Mouse (Mus musculus): Measurements from ENCODE around the gene Nrcam.

Nrcam gene

DNA sequence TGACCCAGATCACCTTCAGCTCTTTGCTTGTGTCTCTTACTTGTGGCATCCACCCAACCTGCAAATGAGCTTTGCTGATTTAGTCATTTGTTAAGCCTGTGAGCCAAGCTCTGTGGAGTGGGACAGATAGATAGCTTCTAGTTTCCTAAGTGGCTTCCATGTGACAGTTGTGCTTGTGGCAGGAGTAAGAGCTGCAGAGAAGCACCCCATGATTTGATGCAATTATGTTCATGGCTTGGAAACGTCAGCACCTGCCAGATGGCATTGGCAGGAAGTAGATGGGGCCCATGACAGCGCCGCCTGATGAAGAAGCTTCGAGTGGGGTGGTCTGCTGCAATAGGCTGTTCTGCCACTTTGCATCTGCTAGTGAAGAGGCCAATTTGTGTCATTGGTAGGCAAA is 186.4 kb downstream of the Nrcam start:
- DNase-seq (ENCODE audit: low read depth), result no peak

DNA sequence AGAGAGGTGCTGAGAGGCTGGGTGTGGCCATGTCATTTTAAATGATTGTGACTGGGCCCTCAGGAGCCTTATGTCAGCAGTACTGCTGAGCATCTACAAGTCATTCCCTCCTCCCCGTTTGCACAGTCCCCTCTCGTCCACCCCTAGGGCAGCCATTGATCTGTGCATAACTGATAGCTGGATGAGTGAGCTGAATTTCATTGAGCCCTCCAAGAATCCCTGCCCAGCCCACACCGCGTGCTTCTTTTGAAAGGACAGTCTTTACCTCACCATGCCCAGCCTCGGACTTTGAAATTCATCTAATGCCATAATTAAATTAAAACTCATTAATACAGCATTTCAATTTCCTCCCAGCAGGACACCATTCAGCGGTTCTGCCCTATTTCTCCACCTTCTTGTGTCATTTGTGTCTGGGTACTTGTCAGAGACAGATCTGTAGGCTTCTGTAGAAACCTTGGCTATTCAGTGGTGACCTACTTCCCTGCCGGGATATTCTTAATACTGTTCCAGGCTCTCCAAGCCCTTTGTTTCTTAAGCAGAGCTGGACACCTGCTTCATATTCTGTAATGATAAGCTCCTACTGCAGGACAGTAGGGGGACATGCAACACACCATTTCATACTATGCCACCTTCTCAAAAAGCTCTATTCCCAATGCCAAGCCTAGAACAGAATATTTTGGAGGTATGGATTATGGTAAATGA is 190.9 kb downstream of the Nrcam start:
- DNase-seq (ENCODE audit: low read depth), result no peak

DNA sequence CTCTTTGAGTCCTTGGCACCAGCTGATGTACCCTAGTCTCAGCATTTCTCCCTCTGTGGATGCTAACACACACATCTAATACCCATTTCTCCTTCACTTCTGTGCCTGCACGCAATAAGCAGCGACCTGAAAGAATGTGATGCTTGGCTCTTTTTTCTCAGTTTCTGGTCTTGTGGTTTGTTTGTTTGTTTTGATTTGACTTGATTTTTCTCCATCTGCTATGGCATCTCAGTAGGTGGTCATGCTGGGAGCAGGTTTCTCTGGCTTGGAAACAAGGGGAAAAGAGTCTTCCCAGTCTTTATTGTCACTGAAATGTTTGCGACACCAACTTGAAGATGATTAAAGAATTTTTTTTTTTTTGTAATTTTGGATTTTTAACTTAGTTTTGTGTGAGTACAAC is 192.8 kb downstream of the Nrcam start:
- no peak for DNase-seq (ENCODE audit: low read depth)

DNA sequence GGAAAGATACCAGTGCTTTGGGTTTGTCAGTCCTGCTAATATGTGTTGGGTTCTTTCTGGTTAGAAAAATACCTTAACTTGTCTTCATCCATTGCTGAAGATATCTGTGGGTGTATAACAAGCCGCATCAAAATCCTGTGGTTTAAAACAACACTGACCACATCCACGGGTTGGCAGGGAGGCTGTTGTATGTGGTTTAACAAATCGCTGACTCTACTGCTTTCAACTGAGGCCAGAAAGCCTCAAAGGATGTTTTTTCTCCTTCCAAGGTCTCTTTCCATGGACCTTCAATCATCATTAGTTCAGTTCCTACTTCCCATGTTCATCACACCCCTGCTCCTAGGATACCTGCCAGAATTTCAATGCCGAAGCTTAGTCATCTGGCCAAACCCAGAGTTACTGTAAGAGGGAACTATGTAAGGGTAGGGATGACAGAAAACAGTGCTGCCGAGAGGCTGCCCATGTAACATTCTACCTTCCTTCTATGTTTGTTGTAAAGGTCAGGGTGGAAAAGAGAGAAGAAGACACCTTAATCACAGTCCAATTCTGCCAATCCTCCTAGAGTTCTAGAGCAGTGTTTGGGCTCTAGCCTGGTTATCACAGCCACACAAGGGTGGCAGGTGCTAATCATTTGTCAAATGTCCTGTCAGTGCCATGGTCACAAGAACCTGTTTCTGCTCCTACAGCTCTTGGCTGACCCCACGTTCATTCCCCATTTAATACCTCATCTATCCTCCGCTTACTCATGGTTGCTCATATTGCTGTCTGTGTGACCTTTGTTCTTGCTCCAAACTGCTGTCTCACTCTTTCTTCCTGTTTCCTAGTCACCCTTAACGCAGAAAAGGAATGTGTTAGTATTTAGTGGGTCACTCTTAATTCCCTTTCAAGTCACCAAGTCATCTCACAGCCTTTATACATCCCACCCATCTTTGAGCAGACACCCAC is 196.2 kb downstream of the Nrcam start:
- peak; percentile 67 for DNase-seq (ENCODE audit: low read depth)

DNA sequence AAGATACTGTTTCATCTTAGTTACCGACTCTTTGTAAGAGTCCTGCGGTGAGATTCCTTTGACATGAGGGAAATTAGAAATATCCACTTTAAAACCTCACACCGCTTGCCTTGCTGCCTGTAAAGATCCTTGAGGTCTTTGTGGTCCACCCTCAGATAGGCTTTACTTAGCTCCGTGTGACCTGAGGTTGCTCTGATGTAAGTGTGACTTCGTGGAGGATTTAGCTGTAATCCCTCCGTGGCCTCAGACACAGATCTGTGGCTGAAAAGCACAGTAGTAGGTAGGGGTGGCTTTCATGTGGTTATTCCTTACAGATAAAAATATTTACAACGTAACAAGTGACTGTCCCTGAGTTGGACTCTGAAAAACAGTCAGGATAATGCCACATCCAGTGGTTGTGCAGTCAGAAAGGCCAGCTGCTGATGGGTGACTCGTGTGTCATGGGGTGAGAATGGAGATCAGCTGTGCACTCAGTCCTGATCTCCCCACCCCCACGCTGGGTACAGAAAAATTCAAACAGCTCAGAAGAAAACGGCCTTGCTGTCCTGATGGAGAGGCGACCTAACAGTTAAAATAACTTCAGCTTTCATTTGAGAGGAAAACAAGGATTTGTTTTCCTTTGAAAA is 199.8 kb downstream of the Nrcam start:
- no peak for DNase-seq (ENCODE audit: low read depth)

DNA sequence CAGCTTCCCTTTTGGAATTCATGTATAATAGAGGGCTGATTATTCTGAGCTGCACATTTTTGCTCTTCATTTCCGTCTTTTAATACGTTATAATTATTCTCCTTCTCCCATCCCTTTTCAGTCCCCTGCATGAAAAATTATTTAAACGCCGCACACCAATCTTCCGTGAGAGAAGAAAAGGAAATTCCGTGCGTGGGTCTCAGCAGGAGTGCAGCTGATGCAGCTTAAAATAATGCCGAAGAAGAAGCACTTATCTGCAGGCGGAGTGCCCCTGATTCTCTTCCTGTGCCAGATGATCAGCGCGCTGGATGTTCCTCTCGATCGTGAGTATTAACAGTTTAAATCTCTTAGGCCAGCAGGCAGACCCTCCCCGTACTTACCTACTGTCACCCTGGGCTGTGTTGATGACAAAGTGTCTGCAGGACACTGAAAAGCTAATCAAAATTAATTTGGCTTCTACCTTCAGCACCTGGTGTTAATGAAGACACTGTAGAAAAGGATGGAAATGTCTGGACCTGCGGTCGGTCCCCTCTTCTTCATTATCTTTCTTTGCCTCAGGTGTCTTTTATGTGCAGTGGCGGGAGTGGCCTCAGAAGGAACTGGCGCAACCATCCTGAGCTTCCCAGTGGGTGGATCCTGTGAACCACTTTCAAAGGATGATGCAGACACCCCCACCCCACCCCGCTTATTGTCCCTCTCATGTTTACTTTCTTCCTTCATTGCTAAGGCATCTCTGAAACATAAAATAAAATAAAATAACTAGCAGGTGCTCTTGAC is 203.8 kb downstream of the Nrcam start:
- no peak for DNase-seq (ENCODE audit: low read depth)

DNA sequence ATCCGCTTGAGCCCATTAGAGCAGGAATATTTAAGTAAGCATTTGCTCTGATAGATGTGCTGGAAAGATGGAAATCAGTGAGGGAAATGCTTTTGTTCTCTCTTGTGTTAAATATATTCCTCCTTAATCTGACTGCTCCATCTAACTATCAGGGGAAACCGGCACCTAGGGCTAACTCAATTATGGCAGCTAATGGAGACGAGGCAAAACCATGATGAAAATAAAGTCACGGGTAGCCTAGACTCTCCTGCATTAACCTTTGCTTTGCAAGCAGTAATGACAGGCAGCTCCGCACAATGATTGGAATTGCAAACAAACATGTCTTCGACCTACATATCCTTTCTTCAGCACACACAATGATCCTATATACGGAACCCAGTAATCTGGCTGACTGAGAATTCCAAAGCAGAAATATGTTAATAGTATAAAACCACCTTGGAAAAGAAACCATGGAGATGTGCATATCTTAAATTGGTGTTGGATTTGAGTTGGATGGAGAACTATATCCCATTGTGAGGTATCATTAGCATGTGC is 205.5 kb downstream of the Nrcam start:
- no peak for DNase-seq (ENCODE audit: low read depth)

DNA sequence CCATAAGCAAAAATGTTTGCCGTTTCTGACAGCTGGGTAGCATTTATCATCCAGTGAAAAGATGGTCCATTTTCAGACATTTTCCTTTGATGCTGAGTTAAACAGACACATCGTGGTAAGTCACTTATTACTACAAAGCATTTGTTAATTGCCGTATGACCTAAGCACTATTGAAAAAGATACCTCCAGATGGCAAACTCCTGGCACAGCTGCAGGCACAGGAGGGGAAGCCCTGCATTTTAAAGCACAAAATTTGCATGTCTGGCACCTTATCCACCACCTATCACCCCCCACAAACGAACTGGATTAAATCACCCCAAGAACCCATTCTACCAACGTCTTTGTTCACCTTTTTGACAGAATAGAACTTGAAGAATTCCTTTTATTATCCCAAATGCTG is 206.9 kb downstream of the Nrcam start:
- DNase-seq (ENCODE audit: low read depth), result no peak

DNA sequence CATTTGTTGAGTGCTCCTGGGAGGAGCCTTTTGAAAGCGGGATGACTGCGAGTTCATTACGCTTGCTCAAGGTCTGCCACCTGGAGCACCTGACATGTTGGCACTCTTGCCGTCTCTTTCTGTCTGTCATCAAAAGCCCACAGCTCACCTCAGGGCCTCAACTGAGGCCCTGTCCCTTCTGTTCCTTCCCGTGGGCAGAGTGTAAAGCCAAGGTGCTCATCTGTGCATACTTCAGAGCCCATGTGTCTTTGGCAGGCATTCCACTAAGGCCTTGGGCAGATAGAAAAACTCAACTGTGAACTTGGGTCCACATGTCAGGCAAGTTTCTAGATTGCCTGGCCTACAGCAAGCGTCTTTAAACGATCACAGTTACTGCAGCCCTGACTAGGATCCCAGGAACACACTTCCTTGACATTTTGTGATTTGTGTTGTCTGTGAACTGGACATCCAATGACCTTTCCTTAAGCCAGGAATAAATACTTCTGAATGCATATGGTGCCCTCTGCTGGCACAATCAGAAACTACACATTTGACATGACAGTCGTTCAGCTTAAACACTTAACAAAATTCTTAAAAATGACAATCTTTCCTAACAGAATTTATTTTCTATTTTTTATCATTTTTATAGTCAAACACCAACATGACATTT is 219.2 kb downstream of the Nrcam start:
- peak; percentile 52 for DNase-seq (ENCODE audit: low read depth)

DNA sequence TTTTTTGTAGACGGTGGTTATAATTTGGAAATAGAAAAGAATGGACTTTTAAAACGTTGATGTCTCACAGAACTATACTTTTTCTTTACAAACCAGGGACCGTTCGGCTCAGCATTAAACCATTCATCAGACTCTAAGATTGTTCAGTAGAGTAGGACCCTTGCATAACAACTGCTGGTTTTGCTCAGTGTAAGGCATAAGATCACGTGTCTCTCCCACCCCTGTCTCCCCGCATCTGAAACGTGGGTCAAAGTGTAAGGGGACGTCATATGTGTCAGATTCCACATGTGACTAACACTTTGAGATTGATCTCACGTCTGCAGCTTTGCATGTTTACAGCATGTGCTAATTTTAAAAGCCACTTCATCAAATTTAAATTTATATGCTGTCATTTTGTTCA is 219.8 kb downstream of the Nrcam start:
- no peak for DNase-seq (ENCODE audit: low read depth)

DNA sequence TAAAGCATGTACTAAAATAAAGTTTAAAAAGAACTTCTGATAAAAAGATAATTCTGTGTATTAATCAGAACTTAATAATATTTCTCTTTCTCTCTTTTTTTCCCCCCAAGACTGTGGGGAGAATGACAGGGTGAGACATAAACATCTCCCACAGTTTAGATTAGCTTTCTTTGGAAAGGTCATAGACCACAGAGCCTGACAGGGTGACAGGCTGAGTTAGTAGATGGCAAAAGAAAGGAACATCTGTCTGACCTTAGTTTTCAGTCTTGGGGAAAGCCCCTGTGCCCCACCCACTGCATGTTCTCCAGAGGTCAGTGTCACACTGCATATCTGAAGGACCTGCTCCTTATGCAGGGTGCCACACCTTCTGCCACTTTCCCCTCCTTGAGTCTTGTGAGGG is 222.9 kb downstream of the Nrcam start:
- DNase-seq (ENCODE audit: low read depth), result no peak

DNA sequence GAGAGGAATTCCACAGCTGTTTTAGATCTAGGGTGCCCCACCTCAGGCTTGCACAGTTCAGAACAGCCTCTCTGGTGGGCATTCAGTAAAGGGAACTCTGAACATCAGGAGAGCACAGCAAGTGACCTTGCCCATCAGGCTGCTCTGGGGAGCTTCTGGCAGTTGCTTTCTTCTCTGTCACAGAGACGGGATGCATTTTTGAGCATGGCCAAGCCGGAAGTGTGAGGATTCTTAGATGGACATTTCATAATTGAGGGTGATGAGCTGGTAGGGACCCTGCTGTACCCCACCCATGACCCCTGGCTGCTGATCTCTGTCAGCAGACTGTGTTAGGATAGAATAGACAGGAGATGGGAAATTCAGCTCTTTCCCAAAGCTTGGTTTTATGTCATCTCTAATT is 225.4 kb downstream of the Nrcam start:
- DNase-seq (ENCODE audit: low read depth), result no peak

DNA sequence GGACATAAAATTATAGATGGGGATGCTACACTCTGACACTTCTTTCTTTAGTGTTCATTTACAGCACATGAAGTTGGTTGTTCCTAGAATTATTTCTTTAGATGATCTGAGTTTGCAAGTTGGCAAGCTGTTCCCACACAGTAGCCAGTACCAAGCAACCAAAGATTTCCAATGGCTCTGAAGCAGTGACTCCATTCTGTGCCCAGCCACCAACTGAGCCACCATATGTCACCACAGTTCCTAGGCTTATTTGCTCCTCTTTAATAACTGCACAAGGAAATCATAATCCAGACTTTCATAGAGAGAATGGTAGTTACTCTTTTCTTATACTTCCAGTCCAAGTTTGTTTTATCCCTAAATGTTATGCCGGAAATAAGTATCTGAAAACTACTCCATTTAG is 226.1 kb downstream of the Nrcam start:
- DNase-seq (ENCODE audit: low read depth), result no peak

DNA sequence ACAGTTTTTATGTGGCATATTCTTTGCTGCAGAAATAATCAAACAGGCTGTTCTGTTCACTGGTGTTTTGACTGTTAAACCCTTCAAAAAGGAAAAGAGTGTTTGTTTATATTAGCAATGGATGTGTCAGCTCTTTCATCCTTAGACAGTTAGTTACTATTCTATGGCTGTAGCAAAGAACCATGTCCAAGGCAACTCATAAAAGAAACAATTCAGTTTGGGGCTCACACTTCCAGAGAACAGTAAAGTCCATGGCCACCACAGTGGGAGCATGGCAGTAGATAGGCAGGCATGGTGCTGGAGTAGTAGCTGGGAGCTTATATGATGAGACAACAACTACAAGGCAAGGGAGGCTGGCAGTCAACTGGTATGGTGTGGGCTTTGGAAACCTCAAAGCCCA is 231.3 kb downstream of the Nrcam start:
- DNase-seq (ENCODE audit: low read depth), result no peak

DNA sequence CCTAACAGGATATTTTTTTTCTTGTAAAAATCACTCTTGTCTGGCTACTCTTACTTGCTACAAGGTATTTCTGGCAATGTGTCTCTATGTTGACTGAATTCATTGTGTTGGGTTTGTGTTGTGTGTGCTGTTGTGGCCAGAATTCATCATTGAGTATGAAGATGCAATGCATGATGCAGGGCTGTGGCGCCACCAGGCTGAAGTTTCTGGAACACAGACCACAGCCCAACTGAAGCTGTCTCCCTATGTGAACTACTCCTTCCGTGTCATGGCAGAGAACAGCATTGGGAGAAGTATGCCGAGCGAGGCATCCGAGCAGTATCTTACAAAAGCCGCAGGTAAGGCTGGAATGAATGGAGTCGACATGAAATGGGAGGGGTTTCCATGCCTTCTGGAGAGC is 241.4 kb downstream of the Nrcam start:
- DNase-seq (ENCODE audit: low read depth), result no peak

DNA sequence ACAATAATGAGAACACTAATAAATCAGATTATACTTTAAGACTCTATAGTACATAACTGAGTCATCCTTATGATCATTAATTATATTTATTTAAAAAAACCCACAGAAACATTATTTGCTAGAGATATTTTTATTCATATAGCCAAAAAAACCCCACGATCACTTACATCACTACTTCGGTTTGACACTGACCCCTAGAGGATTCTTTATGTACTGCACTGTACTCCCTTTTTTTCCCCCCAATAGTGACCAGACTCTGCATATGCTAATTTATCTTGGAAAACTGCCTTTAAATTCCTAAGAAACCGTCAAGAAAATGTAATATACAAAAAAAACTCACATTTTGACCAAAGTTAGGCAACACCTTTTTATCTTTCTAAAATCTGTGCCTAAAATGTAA is 244.0 kb downstream of the Nrcam start:
- DNase-seq (ENCODE audit: low read depth), result peak; percentile 18

DNA sequence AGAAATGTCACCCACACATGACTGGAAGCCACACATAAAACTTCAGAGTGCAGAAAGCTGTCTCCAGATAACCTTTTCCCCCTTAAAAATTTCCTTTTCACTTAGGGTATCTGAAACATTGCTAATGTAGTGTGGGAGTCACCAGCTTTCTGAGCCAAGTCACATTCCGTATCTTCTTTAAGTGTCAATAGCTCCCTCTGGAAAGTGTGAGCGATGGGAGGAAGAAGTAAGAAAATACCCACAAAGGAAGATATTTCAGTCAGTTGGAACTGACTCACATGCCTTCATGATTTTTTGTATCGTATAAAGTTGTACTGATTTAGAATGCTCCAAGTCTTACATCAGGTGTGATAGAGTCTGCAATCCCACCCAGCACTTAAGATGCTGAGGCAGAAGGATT is 245.5 kb downstream of the Nrcam start:
- no peak for DNase-seq (ENCODE audit: low read depth)

DNA sequence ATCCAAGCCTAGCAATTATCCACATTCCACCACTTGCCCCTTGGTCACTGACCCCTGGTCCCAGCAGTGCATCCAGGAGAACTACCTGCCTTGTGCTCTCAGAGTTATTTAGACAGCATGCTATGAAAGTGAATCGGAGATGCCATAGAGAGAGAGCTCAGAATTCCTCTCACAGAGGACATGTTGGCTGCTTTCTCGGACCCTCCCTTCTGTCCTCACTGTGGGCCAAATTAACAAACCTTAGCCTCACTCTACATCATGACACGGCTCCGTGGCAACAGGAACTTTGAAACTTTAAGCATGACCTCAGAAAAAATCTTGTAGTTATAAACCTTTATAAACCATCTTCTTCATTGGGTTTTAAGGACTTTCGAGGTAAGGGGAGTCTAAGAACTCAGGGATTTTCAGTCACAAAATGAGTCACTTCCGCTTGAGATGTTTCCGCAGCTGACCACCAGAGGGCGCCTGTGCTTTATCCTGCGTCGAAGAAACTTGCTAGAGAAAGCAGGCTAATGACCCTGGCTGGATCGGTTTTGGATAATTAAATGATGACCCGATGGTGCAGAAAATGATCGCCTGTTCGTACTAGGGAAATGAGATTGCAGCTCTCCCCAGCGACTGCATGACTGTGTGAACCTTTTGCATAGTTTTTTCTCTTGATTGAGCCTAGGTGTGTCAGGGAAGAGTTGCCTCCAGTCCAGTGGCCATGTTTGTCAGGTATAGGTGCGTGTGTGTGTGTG is 272.9 kb downstream of the Nrcam start:
- peak; percentile 18 for DNase-seq (ENCODE audit: low read depth)

DNA sequence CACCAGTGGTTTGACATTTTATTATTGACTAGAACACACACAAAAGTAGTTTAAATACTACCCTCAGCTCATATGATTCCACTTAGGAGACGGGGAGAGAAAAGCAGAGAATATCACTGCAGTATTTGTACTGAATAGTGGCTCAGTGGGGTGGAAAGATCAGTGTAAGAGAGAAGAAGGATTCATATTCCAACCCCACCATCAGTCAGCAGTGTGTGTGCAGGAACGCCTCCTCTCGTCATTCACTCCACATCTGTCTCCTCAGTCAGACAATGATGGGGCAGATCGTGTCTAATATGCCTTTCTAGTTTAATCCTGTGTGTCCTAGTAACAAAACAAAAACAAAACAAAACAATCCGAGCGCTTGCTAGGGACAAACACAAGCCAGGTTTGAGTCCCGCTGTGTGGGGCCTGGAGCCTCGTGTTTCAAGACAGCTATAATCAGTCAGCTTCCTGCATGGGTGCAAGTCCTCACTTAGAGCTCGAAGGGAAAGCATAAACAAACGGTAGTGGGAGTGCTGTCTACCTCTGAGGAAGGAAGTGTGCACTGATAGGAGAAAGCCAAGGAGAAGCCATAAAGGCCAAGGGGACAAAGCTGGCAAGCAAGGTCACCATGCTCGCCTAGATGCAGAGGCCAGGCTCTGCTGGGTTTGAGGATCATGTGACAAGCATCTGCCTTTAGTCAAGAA is 273.7 kb downstream of the Nrcam start:
- no peak for DNase-seq (ENCODE audit: low read depth)

DNA sequence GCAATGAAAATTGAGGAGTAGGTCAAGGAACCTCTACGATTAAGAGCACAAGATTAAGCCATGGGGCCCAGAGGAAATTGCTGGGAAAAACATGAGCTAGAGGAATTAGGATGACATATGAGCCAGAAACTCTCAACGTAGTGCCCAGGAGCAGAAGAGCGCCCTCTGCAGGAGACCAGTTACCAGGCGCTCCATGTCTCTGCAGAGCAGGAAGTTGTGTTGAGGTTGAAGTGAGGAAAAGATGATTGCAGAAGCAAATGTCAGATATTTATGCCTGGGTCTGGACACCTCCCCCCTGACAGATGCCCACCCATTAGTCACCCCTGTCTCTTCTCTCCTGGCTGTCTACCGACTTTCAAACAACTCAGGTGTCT is 274.3 kb downstream of the Nrcam start:
- no peak for DNase-seq (ENCODE audit: low read depth)
